Mouse (Mus musculus): Measurements from ENCODE around the gene Msi2. TPM values are rescaled to one million over a fixed set of nuclear protein-coding genes. Genes with fewer than 3 reads are reported as not detected.
A peak's percentile ranks its signal among the peaks of the same experiment; 100 is the strongest.

Gene Msi2
- polyA plus RNA-seq, 1 experiment from 2014 or later, result 29.9 TPM

GRCm38 (mm10) chr11:88401333-88401732, 317.0 kb downstream of the Msi2 start:
- WGBS, result 84% methylated on average over 6 of the region's 6 CpGs
- H3K27ac ChIP-seq, result peak overlapping the region; percentile 86
- peaks cover 51% of the 10 kb centered on the region for H3K36me3 ChIP-seq
- H3K4me1 ChIP-seq (replicated peaks), result peaks cover 88% of the 10 kb centered on the region
- H3K27me3 ChIP-seq (ENCODE audit: insufficient read depth, poor library complexity, severe bottlenecking), result no peaks in the 10 kb centered on the region
- DNase-seq (ENCODE audit: low spot score), result no peak
- no peak overlapping the region for H3K4me3 ChIP-seq
- no peaks in the 10 kb centered on the region for H3K9me3 ChIP-seq

GRCm38 (mm10) chr11:88400926-88401325, 317.4 kb downstream of the Msi2 start:
- Histone ChIP-seq H3K4me1 (replicated peaks) (peaks cover 88% of the 10 kb centered on the region), H3K27ac (peak overlapping the region; percentile 86), H3K36me3 (peaks cover 51% of the 10 kb centered on the region), H3K9me3 (no peaks in the 10 kb centered on the region), H3K4me3 (no peak overlapping the region), H3K27me3 (ENCODE audit: insufficient read depth, poor library complexity, severe bottlenecking) (no peaks in the 10 kb centered on the region)
- 86% methylated on average over 10 of the region's 10 CpGs for WGBS
- no peak for DNase-seq (ENCODE audit: low spot score)

- peaks cover 88% of the 10 kb centered on the region for H3K4me1 ChIP-seq (replicated peaks)
- H3K36me3 ChIP-seq, result peaks cover 48% of the 10 kb centered on the region
- no peak for DNase-seq (ENCODE audit: low spot score)
- no peaks in the 10 kb centered on the region for H3K9me3 ChIP-seq
- H3K27ac ChIP-seq, result peak overlapping the region; percentile 86
- no peak overlapping the region for H3K4me3 ChIP-seq
- WGBS, result 96% methylated on average over 6 of the region's 6 CpGs
- no peaks in the 10 kb centered on the region for H3K27me3 ChIP-seq (ENCODE audit: insufficient read depth, poor library complexity, severe bottlenecking)
Measured at GRCm38 (mm10) chr11:88400235-88400634, 318.1 kb downstream of the Msi2 start.

DNA sequence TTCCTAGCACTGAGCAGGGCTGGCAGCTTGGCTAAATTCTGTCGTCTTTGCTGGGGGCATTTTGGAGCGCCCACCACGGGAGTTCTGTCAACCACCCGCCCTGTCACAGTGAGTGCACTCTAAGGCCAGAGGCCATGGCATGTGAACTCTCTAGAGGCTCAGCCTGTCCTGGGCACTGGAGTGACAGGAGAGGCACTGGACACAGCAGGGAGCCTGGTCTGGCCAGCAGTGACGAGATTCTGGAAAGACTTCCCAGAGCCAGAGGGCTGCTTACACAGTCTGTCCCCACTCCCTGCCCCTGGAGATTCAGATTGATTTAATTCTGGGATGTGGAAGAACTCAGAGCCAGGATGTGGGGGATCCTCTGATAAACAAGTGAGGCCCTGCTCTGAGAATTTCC, 318.9 kb downstream of the Msi2 start:
- DNase-seq (ENCODE audit: low spot score), result peak; percentile 54
- H3K27ac ChIP-seq, result peak overlapping the region; percentile 86

DNA sequence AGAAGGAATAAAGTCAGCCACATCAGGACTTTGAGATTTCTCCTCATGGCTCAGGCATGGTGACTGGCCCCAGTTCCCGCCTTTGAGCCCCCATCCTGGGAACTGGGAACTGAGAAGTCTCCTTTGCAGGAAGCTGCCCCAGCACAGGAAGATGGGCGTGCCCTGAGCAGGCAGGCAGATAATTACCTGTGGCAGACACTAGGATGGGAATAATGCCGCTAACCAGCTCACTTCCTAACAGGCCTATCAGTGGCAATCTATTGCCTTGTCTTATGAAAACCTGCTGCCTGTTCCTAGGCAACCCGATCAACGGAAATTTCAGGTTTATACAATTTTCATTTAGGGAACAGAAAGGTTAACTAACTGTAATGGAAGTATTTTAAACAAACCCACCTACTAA, 319.3 kb downstream of the Msi2 start:
- Histone ChIP-seq H3K27ac (peak overlapping the region; percentile 86), H3K36me3 (peaks cover 55% of the 10 kb centered on the region), H3K4me1 (replicated peaks) (peaks cover 88% of the 10 kb centered on the region), H3K4me3 (no peak overlapping the region), H3K27me3 (ENCODE audit: insufficient read depth, poor library complexity, severe bottlenecking) (no peaks in the 10 kb centered on the region), H3K9me3 (no peaks in the 10 kb centered on the region)
- WGBS, result 65% methylated on average over 5 of the region's 5 CpGs
- DNase-seq (ENCODE audit: low spot score), result no peak

More for the DNA sequence above, 318.9 kb downstream of the Msi2 start:
- H3K9me3 ChIP-seq, result no peaks in the 10 kb centered on the region
- H3K4me1 ChIP-seq (replicated peaks), result peaks cover 88% of the 10 kb centered on the region
- no peak overlapping the region for H3K4me3 ChIP-seq
- WGBS, result 15% methylated on average over 5 of the region's 5 CpGs
- H3K27me3 ChIP-seq (ENCODE audit: insufficient read depth, poor library complexity, severe bottlenecking), result no peaks in the 10 kb centered on the region
- H3K36me3 ChIP-seq, result peaks cover 52% of the 10 kb centered on the region

DNA sequence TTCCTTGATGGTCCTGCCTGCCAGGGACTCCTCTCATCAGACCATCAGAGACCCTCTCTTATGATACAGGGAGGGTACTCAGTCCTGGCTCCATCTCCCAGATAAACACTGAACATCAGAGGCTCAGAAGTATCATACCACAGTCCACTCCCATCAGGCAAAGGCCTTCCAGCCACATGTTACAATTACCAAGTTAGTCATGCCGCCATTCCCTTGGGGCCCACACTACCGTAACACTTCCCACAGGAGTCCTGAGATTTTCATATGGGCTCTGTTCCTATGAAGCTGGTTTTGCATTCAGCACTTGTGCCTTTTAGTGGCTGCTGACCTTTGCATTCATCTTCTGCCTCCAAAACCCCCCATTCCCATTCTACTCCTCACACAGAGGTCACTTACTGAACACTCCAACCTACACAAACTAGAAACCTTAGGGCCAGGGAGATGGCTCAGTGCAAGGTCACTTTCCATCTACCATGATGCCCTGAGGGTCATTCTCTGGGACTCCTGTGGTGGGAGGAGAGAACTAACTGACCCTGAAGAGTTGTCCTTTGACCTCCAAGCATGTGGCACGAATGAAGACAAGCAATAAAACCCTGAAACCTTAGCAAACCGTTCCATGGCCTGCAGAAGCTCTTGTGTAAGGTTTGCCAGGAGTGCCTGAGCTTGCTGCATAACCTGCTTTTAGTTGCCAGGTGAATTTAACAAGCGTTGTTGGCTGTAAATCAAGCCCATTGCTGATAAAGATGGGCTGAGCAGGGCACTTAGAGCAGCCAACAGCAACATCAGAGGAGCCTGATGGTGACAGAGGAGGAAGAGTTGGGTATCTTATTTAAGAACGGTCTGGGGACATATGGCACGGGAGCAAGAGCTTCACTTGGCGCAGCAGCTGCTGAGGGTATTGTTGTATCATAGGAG, 323.0 kb downstream of the Msi2 start:
- no peaks in the 10 kb centered on the region for H3K27me3 ChIP-seq (ENCODE audit: insufficient read depth, poor library complexity, severe bottlenecking)
- H3K4me1 ChIP-seq (replicated peaks), result peaks cover 58% of the 10 kb centered on the region
- DNase-seq (ENCODE audit: low spot score), result no peak
- 49% methylated on average over 8 of the region's 8 CpGs for WGBS
- H3K27ac ChIP-seq, result peak overlapping the region; percentile 80
- no peaks in the 10 kb centered on the region for H3K9me3 ChIP-seq
- peaks cover 70% of the 10 kb centered on the region for H3K36me3 ChIP-seq
- no peak overlapping the region for H3K4me3 ChIP-seq

- Histone ChIP-seq H3K4me3 (no peak overlapping the region), H3K27ac (peak overlapping the region; percentile 80), H3K9me3 (no peaks in the 10 kb centered on the region), H3K27me3 (ENCODE audit: insufficient read depth, poor library complexity, severe bottlenecking) (no peaks in the 10 kb centered on the region), H3K4me1 (replicated peaks) (peaks cover 55% of the 10 kb centered on the region), H3K36me3 (peaks cover 62% of the 10 kb centered on the region)
- no peak for DNase-seq (ENCODE audit: low spot score)
- WGBS, result 68% methylated on average over 19 of the region's 19 CpGs
Measured at GRCm38 (mm10) chr11:88394341-88395075, 323.8 kb downstream of the Msi2 start.

DNA sequence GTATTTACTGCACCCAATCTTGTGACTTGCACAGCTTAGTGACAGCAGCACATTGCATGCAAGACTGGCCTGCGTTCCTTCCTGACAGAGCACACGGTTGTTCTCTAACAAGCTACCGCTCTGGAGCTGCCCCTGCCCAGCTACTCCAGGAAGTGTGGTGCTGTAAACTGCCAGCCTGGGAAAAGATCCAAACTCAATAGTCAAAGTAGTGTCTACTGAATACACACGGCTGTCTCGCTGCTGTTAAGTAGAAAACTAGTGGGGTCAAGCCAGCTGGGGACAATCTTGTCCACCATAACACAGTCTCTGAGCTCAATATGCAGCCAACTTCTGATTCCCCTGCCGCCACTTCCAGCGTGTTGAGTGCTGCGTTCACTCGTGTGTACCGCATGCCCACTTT, 325.6 kb downstream of the Msi2 start:
- H3K4me1 ChIP-seq (replicated peaks), result peaks cover 45% of the 10 kb centered on the region
- H3K36me3 ChIP-seq, result peaks cover 60% of the 10 kb centered on the region
- 98% methylated on average over 10 of the region's 10 CpGs for WGBS
- no peak for DNase-seq (ENCODE audit: low spot score)
- H3K27me3 ChIP-seq (ENCODE audit: insufficient read depth, poor library complexity, severe bottlenecking), result no peaks in the 10 kb centered on the region
- no peak overlapping the region for H3K4me3 ChIP-seq
- no peaks in the 10 kb centered on the region for H3K9me3 ChIP-seq
- no peak overlapping the region for H3K27ac ChIP-seq

GRCm38 (mm10) chr11:88391181-88391814, 327.0 kb downstream of the Msi2 start:
- Histone ChIP-seq H3K4me1 (replicated peaks) (peaks cover 36% of the 10 kb centered on the region), H3K9me3 (no peaks in the 10 kb centered on the region), H3K27me3 (ENCODE audit: insufficient read depth, poor library complexity, severe bottlenecking) (no peaks in the 10 kb centered on the region), H3K4me3 (no peak overlapping the region), H3K27ac (peak overlapping the region; percentile 57), H3K36me3 (peaks cover 64% of the 10 kb centered on the region)
- WGBS, result 89% methylated on average over 8 of the region's 8 CpGs
- no peak for DNase-seq (ENCODE audit: low spot score)

- H3K27ac ChIP-seq, result 0 out of 2 replicates have a peak overlapping the region, but pooled peaks have one; percentile 24
- H3K4me3 ChIP-seq, result no peak overlapping the region
- H3K27me3 ChIP-seq (ENCODE audit: insufficient read depth, poor library complexity, severe bottlenecking), result no peaks in the 10 kb centered on the region
- H3K9me3 ChIP-seq, result no peaks in the 10 kb centered on the region
- peaks cover 78% of the 10 kb centered on the region for H3K36me3 ChIP-seq
- H3K4me1 ChIP-seq (replicated peaks), result peaks cover 23% of the 10 kb centered on the region
- WGBS, result 92% methylated on average over 6 of the region's 6 CpGs
- no peak for DNase-seq (ENCODE audit: low spot score)
Measured at GRCm38 (mm10) chr11:88389530-88389929, 328.8 kb downstream of the Msi2 start.

DNA sequence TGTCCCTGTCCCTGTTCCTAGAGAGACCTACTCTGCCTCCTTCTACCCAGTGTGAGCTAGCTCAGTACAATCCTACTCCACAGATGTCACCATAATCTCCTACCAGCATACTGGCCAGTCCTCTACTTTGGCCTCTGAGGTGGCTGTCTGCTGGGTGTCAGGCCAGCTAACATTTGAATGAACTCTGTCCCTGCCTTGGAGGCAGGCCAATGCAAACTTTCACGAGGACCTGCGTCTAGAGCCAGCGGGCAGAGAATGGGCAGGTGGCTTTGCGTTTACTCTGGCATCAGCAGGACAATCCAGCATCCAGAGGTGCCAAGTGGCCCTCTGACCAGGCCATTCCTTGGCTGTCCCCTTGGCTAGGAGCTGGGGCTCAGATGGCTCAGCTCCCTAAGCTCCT, 331.4 kb downstream of the Msi2 start:
- peaks cover 36% of the 10 kb centered on the region for H3K4me1 ChIP-seq (replicated peaks)
- no peak overlapping the region for H3K4me3 ChIP-seq
- 0 out of 2 replicates have a peak overlapping the region, but pooled peaks have one; percentile 9 for H3K27ac ChIP-seq
- no peaks in the 10 kb centered on the region for H3K27me3 ChIP-seq (ENCODE audit: insufficient read depth, poor library complexity, severe bottlenecking)
- DNase-seq (ENCODE audit: low spot score), result no peak
- no peaks in the 10 kb centered on the region for H3K9me3 ChIP-seq
- H3K36me3 ChIP-seq, result peaks cover 78% of the 10 kb centered on the region
- WGBS, result 96% methylated on average over 4 of the region's 4 CpGs

DNA sequence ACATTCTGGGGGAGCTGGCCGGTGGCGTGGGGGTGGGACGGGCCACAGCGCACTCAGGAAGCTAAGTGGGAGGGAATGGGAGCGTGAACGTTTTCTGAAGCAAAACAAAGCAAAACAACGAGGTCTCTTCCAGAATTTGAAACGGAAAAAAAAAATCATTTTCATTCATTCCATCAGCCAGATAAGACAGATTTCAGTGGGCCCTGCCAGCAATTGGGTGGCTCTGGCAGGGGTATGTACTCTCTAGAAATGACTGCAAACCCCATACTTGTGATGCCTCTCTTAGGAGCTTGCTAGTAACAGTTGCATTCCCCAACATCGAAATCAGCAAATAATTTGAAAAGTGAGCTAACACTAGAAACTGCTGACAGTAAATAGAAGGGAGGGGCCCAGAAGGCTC, 335.9 kb downstream of the Msi2 start:
- no peaks in the 10 kb centered on the region for H3K27me3 ChIP-seq (ENCODE audit: insufficient read depth, poor library complexity, severe bottlenecking)
- 84% methylated on average over 9 of the region's 9 CpGs for WGBS
- peaks cover 59% of the 10 kb centered on the region for H3K4me1 ChIP-seq (replicated peaks)
- H3K27ac ChIP-seq, result no peak overlapping the region
- H3K9me3 ChIP-seq, result no peaks in the 10 kb centered on the region
- no peak for DNase-seq (ENCODE audit: low spot score)
- H3K36me3 ChIP-seq, result peaks cover 90% of the 10 kb centered on the region
- H3K4me3 ChIP-seq, result no peak overlapping the region
